Mouse (Mus musculus) embryo, embryonic 10.5 days (tissue): ENCODE measurements around the gene Trpm6.

Source experiments
- DNase-seq: peaks from one replicate; pipeline ENCODE4 v3.0.0-alpha.2; 2015; ENCODE audit warnings: low spot score

Gene Trpm6

GRCm38 (mm10) chr19:18889632-18890031 lies 139.8 kb downstream of the Trpm6 start:
- no peak for DNase-seq

DNA sequence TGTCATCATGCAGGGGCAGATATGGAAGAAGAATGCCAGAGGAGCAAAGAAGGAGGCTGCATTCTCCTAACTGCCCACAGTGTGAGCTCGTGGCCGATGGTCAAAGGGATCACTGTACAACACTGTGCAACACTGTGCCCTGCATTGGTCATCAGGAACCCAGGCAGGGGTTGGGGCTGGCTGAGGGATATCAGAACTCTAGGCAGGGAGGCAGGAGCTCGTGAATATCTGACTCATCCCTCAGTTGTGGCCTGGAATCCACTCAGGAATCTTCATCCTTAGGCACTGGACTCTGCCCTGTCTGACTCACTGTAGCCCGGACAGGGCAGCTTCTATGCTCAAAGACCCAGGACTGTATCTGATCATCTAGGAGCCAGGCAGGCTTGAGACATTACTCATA lies 140.4 kb downstream of the Trpm6 start:
- no peak for DNase-seq

DNA sequence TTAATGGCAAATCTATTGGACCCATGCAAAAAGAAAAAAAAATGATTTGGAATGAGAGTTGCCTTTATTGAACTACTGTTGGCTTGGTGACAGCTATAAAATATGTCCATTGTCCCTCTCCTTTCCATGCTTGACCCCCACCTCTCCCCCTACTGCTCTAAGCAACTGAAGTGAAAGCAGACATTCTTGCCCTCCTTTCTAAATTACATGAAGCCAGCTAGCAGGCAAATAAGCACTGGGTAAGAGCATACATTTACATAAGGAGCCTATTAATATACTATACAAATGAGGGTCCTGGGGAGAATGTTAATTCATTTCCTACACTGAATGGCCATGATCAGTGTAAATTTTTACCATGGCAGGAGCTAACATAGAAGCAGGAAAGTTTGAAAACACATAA lies 148.5 kb downstream of the Trpm6 start:
- no peak for DNase-seq

GRCm38 (mm10) chr19:18902041-18902693 lies 152.4 kb downstream of the Trpm6 start:
- peak; percentile 33 for DNase-seq

DNA sequence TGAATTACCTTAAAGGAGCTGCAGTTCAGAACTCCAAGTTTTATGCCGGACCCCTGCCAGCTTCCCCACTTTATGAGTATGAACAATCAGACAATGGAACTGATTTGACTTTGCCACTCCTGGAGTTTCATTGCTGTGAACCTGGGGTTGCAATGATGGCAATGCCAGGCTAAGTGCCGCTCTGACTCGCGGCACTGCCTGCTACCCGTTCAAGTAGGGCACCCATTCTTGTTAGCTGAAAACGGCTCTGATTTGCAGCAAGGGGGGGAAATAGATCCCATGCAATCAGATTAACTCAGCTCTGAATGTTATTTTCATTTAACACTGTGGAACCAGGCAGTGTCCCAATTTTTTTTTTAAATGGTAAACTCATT lies 152.9 kb downstream of the Trpm6 start:
- no peak for DNase-seq

GRCm38 (mm10) chr19:18905511-18905910 lies 155.7 kb downstream of the Trpm6 start:
- DNase-seq, result no peak

- no peak for DNase-seq
These were observed 159.9 kb downstream of the Trpm6 start for GRCm38 (mm10) chr19:18909641-18910040.

DNA sequence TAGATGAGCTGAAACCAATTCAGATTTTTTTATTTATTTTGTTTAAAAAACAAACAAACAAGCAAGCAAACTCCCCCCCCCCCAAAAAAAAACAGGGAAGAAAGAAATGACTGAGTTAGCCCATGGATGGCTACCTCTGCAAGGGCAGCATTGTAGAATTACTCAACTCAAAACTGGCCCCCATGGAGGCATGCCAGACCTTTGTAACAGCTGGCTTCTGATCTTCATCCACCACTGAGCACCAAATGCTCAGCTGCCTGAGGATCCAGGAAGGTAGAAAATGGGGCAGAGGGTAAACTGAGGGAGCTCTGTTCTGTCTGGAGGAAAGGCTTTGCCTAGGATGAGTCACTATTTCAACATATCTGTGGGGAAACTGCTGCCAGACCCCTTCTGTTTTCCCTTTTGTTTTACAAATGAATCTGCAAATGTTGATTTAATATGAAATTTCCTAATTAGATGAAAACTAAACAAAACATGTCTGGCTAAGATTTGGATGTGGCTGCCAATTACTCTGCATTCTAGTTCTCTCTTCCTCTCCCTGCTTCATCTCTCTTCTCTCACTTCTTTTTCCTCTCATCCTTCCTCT lies 162.1 kb downstream of the Trpm6 start:
- no peak for DNase-seq

DNA sequence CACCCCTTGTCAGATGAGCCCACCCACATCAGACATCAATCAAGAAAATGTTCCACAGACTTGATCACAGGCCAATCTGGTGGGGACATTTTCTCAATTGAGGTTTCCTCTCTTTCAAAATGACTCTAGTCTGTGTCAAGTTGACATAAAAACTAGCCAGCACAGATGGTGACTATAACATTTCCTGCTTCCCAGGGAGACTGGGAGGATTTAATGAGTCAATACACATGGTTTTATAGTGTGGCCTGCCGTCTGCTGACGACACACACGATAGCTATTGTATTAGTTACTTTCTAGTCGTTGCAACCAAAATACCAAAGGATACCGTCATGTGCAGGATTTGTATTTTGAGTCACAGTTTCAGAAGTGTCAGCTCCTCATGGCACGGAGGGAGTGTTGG lies 191.6 kb downstream of the Trpm6 start:
- DNase-seq, result no peak
